Mouse (Mus musculus): ENCODE results near the gene Unc79.

Unc79 gene

DNA sequence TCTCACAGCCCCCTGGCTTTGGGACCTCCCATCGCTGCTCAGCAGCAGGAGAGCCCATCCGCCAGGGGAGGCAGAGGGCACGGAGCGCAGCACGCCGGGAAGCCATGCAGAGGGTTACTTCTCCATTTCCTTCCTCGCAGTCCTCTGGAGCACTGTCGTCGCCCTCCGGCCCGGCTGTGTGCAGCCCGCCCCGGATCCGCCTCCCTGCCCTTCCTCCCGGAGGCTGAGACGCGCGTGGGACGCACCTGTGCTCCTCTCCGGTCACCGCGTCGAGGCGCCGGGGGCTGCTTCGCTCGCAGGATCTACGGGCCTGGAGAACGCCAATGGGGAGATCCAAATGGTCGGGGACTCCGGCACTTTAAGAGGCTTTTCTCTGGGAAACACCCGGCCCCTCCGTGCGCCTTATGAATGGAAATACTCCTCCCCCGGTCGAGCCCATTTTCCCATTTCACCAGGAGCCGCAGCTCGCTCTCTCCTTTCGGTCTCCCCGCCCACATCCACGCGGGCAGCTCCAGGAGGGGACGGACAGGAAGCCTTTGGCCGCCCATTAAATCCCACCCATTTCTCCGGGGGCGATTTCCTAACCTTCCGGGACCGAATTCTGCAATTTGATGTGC lies at the start of gene Unc79:
Gene Unc79, plus strand, starts transcription at position 82 of the 617 bp plus-strand sequence.
- peak; percentile 48 to 75 for DNase-seq (ENCODE audit: low spot score in 2 of 2)

DNA sequence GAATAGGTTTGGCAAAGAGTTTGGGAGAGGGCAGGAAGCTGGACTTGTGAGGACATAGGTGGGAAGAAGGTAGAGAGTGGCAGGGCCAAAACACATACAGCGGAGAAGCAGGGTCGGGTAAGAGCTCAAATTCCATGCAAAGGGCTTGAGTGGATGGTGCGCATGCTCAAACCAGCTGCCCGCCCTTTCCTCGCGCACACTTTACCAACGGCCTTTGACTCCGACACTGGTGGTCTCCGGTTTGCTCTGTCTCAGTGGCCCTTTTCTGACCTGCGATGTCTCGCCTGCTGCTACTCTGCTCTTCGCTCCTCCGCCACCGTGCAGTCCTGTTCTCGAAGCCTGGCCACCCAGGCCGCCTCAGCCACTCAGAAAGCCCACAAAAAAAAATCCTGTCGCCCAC lies 49.6 kb upstream of the Unc79 start, which contains the start of gene Cox8c:
Gene Cox8c, plus strand, starts transcription at position 226 of the 400 bp plus-strand sequence.
- no peak for DNase-seq (ENCODE audit: low spot score in 2 of 2)

DNA sequence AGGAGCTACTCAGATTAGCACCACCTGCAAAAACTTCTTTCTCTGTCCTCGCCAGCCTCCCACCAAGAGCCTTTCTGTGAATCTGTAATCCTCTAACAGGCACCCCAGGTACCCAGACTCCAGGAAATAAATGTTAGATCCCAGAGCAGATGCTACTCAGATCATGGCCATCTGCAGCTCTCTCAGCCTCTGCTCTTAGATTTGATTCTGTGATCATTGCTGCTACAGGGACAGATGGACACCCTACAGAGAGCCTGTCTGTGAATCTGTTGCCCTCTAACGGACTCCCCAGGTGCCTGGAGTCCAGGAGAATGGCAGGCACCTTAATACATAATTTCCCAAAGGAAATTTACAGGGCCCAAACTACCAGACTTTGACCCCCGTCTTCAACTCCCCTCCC lies 40.5 kb upstream of the Unc79 start:
- DNase-seq (ENCODE audit: low spot score in 2 of 2) = peak in 1 of 2 experiments; percentile 8

DNA sequence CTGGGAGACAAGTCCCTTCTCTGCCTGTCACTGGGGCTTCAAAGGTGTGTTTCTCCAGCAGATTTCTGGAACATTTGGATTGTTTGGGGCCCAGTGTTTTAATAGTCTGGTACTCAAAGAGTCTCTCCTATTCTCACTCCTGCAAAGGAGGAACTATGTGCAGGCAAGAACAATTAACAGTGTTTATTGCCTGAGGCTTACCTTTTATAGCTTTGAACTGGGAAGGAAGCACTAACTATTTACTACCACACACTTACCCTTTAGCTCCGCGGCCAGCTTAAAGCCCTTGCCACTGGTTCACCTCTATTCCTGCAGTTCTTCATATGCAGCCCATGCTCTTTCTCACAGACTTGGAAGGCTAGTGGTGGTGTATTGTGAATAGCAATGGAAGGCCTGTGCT lies 32.6 kb upstream of the Unc79 start:
- DNase-seq (ENCODE audit: low spot score in 2 of 2) = no peak

DNA sequence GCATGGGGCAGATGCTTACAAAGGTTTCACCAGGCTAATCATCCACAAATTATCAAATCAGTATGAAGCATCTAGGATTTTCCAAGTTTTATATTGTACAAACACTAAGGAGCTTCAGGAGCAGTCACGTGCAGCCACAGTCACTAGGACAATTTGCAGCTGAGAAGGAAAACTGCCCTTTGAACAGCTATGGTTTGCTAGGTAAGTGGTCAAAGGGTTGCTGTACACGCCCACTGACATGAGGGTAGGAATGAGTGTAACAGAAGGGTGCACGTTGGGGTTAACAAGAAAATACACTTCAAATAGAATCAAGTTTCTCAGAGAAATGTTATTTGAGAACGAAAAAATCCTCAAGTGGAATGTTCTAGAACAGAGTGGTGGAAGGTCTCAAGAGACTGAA lies 18.9 kb upstream of the Unc79 start:
- no peak for DNase-seq (ENCODE audit: low spot score in 2 of 2)

DNA sequence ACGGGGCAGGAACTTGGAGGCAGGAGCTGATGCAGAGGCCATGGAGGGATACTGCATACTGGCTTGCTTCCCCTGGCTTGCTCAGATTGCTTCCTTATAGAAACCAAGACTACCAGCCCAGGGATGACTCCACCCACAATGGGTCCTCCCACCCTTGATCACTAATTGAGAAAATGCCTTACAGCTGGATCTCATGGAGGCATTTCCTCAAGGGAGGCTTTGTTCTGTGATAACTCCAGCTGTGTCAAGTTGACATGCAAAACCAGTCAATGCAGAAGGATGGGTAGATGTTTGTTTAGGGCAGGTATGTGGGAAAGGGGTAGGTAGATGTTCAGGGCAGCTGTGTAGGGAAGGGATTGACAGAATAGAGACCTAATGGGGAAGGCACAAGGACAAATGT lies 18.3 kb upstream of the Unc79 start:
- DNase-seq (ENCODE audit: low spot score in 2 of 2) = no peak

DNA sequence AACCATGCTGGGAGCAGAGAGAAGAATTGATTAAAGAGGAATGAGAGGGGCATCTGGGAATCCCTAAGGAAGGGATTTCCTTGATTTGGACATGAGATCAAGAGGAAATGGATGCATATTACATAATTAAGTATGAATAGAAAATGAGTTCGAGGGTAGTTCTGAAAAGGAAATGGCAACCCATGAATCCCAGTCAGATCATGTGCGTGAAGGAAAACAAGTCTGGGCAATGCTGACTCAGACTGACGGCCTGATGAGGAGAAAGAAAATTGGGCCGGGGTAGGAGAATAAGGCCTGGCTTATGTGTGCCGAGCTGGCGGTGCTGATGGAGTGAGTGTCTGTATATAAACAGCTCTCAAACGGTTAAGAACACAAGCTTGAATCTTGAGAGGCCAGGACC lies 17.9 kb upstream of the Unc79 start:
- no peak for DNase-seq (ENCODE audit: low spot score in 2 of 2)

DNA sequence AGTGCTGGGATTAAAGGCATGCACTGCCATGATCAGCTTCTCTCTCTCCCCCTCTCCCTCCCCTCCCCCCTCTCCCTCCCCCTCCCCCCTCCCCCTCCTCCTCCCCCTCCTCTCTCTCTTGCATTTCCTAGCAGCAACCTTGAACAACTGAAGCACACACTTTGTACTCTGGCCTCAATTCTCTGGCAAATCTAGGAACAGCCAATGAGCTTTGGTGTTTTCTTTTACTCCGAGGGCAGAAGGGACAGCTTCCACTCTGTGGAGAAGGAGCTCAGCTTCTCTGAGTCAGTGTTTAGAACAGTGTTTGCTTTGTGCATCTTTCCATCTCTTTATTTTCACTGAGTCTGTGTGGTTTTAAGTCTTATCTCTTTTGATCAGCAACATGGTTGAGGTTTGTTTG lies 12.8 kb upstream of the Unc79 start:
- no peak for DNase-seq (ENCODE audit: low spot score in 2 of 2)

DNA sequence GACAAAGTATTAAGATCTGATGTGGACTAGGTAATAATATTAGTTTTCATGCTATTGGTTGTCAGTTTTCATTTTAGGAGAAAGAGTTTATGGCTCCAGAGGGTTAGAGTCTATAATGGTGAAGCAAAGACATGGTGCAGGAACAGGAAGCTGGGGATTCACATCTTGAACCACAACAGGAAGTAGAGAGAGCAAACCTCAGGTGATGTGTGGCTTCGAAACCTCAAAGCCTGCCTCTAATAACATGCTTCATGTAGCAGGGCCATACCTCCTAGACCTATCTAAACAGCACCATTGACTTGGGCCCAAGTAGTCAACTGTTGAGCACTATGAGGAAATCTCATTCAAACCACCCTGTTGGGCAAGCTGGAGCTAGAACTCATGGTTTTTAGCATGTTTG lies 3.1 kb upstream of the Unc79 start:
- DNase-seq (ENCODE audit: low spot score in 2 of 2) = no peak

DNA sequence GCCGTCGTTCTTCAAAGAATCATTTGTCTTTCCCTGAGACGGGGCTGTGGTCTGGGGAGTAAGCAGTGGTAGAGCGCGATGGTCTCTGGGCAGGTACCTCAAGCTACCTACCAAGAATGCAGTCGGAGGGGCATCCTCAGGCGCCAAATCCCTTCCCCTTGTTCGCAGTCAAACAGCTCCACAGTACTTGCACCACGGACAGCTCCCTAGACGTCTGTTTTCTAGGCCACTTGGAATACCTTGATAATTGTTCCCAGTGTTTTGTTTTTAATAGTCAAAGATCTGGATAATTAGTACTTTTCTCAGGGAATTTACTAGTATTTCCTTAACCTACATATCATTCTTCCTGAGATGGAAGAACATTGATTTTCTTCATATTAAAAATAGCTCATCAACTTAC lies 833 bp upstream of the Unc79 start:
- DNase-seq (ENCODE audit: low spot score in 2 of 2) = no peak

DNA sequence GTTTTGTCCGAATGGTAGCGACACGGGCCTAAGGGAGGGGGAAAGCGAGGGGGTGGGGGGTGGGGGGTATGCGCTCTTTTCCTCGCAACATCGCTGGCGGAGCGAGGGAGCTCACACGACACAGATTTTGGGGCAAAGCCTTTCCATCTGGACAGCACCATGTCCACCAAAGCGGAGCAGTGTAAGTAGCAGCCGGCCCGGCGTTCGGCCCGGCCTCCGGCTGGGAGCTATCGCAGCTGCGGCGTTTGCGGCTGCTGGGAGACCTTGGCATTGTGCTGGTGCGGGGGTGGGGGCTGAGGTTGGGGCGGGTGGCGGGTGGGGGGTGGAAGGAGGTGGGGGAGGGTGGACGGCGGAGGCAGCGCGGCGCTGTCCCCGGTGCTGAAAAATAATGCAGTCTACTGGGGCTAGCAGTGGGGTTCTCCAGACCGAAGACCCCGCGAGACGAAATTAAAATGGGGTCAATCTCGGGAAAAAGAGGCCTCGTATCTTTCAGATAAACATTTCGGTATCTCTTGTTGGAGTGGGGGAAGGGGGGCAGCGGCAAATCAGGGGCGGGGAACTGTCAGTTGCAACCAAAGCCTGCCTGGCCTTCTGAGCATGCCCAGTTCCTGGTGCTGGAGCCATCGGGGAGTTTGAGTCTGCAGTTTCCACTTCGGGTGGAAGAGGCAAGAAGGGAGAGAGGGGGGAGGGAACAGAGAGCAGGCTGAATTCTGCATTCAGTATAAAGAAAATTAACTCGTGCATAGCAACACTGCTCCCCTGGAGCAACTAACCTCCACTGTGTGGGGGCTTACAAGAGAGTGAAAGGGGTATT lies 943 bp downstream of the Unc79 start:
- DNase-seq (ENCODE audit: low spot score in 2 of 2) = peak; percentile 41 to 70

DNA sequence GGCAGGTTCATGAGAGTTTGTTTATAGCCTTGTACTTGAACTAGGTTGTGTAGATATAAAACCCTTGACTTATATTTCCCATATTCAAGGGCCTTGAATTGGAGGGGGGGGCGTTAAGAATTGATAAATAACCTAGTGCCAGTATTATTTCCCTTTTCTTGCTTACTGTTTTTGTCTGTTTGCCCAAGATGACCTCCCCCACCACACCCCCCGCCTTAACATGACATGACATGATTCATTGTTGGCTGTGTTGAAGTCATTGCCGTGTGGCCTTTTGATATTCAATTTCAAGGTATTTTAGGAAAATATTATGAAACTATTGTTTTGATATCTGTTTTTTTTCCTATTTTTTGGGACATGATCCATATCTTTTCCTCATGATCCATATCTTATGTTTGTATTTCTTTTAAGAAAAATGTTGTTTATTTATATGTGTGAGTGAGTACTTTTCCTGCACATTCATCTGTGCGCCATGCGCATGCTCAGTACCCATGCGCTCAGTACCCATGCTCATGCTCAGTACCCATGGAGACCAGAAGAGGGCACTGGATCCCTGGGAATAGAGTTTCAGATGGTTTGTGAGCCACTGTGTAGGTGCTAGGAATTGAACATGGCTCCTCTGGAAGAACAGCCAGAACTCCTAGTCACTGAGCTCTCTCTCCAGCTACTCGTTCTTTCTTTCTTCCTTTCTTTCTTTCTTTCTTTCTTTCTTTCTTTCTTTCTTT lies 11.6 kb downstream of the Unc79 start:
- no peak for DNase-seq (ENCODE audit: low spot score in 2 of 2)

DNA sequence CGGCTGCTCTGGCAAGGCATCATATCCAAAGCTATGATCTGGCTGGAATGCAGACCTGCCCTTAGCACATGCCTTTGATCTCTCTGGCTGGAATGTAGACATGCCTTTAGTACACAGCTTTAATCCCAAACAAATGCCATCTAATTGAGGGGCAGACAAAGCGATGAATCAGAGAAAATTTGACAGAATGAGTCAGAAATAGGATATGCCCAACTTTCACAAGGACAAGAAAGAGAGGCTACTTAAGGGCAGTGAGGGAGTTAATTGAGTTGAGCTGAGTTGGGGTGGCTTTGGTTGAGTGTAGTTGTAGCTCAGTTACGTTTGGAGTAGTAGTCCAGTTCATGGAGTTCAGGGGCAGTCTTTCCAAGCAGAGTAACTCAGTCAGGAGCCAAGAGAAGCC lies 12.4 kb downstream of the Unc79 start:
- DNase-seq (ENCODE audit: low spot score in 2 of 2) = no peak

DNA sequence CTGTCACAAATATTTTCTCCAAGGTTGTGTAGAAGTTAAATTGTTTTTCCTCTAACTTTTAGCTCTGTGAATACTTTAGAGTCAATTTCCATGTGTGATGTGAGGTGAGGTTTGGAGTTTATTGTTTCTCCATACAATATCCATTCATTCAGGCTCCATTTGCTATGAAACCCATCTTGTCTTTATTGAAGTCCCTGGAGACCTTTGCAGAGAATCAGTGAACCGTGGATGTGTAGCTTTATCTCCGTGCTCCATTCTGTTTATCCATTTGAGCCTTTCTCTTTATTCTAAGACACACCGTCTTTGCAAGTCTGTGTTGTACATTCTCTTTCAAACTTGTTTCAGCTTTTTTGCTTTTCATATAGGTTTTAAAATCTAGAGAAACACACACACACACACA lies 15.8 kb downstream of the Unc79 start:
- no peak for DNase-seq (ENCODE audit: low spot score in 2 of 2)

DNA sequence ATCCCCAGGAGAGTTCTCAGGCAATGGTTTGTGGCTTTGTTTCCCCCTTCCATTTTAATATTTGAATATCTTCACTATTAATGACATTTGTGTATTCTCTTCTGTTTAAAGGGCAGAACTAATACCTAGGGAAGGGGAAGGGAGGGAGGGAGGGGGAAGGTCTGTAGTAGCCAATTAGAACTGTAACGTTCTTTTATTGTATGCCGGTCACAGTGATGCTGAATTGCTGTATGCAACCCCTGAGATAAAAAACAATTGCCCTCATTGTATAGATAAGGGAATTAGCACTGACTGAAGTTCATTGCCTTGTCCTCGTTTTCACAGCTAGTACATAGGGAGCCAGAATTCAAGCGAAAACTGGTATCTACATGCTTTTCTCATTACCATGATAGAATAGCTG lies 31.9 kb downstream of the Unc79 start:
- DNase-seq (ENCODE audit: low spot score in 2 of 2) = no peak

DNA sequence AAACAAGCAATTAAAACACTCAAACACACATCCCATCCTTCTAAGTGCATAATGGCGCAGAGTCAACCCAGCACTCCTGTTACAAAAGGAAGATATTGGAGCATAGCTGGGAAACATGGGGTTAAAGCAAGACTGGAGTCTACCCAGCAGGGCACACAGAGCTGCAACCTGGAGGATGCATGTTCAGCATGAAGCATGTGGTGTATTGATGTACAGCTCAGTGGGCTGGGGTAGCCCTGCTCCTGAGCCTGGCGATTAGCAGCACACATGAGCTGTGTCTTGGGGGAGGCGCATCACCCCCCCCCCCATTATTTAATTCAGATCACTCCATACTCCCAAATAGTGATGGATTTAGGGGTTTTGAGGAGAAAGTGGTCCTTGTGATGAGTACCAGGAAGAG lies 32.9 kb downstream of the Unc79 start:
- no peak for DNase-seq (ENCODE audit: low spot score in 2 of 2)

DNA sequence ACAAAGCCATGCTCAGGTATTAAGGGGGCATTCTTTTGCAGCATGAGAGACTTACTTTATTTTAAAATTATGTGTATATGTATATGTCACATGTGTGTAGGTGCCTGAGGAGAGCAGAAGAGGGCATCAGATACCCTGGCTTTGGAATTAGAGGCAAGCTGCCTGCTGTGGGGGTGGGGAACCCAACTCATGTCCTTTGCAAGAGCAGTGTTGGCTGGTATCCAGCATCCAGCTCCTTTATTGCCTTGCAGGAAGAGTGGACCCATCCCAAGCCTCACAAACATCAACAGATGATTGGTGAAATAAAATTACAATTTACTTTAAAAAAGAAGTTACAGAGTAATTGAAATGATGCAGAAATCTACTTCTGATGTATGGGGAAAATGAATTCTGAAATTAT lies 36.7 kb downstream of the Unc79 start:
- no peak for DNase-seq (ENCODE audit: low spot score in 2 of 2)

DNA sequence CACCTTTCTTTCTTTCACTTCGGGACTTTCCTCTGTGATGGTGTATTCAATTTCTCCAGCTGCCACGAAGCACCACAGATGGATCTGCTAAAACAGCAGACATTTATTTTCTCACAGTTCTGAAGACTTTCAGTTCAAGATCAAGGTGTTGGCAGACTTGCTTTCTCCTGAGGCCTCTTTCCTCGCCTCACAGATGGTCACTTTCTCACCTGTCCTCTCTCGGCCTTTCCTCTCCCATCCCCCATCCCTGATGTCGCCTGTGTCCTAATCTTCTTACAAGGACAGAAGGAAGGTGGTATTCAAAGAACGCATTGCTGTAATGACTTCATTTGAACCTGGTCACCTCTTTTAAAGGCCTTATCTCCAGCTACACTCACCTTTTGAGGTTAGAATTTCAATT lies 39.1 kb downstream of the Unc79 start:
- DNase-seq (ENCODE audit: low spot score in 2 of 2) = no peak

DNA sequence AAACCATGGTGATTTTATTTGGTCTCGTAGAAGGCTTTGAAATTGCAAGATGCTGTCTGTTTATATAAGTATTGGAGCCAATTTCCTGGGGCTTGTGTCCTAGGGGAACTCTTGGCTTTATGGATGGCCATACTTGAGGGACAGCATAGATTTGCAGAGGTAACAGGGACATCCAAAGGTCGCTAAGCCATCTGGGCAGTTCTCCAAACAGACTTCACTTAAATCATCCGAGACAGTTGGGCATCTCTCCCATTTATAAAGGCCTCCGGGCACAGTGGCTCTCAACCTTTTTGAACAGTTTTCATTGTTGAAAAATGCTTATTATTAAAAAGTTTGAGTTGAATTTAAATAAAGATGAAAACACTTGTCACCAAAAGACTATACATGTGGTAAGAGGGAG lies 59.8 kb downstream of the Unc79 start:
- DNase-seq (ENCODE audit: low spot score in 2 of 2) = peak in 1 of 2 experiments; percentile 15

DNA sequence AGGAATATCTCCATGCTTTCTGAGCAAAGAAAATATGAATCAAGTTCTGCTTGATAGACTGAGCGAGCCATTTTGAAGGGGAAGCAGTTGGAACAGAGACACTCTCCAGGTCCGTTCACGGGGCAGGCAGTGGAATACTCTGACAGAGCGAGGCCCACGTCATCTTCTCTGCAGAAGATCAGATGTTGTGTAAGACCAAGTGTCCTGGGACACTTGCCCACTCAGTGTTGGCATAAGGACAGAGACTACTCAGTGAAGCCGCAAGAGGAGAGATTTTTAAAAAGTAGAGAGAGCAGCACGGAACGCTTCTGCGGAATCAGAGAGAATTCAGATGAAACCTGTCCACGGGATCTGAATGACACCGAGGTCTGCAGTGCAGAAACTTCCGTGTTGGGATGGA lies 69.5 kb downstream of the Unc79 start:
- no peak for DNase-seq (ENCODE audit: low spot score in 2 of 2)

DNA sequence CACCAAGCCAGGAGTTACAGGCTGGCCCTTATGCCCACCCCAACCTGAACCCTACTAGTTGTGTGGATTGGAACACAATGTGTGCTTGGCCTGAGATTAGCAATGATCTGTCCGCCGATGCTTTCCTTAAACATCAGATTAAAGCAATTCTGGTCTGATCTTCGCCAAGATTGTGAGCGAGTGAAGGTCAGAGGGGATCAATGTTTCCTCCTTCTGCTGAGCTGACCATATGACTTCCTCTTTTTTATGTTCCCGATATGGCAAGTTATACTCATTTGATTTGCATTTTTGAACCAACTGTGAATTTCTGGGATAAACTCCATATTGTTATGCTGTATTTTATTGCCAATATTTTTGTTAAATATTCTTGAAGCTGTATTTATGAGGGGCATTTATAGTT lies 88.0 kb downstream of the Unc79 start:
- no peak for DNase-seq (ENCODE audit: low spot score in 2 of 2)

DNA sequence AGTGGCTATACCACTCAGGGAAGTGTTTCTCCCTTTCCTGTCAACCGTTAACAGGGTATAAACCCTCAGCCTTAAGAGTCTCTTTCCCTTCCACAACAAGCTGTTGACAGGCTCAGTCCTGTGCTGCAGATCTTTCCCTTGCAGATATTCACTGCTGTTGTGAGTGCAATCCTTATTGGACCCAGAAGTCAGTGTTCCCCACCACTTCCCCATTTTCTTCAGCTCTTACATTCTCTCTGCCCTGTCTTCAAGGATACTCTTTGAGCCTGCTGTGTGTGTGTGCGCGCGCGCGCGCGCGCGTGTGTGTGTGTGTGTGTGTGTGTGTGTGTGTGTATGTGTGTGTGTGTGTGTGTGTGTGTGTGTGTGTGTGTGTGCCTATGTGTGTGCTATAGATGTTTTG lies 90.7 kb downstream of the Unc79 start:
- DNase-seq (ENCODE audit: low spot score in 2 of 2) = no peak

DNA sequence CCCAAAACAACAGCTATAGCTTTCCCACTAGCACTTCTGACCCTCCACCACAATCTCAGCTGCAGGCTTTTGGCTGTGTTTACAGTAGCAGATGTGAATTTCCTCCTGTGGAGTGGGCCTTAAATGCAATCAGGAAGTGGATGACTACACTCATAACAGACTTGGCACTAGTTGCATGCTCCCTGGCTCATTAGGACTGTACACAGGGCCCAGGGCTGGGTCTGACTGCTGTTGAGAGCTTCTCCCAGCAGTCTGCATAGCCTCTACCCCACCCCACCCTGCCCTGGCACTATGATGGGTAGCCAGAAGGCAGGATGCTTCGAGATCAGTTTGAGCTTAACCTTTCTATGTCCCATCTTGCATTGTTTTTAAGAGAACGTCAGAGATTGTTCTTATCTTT lies 91.5 kb downstream of the Unc79 start:
- no peak for DNase-seq (ENCODE audit: low spot score in 2 of 2)
